ENCODE assay signal across 8 mouse cellular contexts in genomic region chr12:116405836-116406155, GRCm38 (mm10). TPM values are rescaled to one million over a fixed set of nuclear protein-coding genes. Genes with fewer than 3 reads are reported as not detected.
A peak's percentile ranks its signal among the peaks of the same experiment; 100 is the strongest.
DNase-seq lines count a peak whose midpoint lies in the region; ATAC-seq lines count a peak whose summit lies in the region.

No protein-coding gene starts in this region.

- ATAC-seq in neural tube, embryonic 11.5 days (ENCODE audit: insufficient read depth, low FRiP score, low TSS enrichment) = no peak
- ATAC-seq in heart, embryonic 16.5 days (replicated peaks; ENCODE audit: extremely low read depth, insufficient read depth, low FRiP score) = no peak
- ATAC-seq in megakaryocyte, adult 5-6 weeks (ENCODE audit: poor library complexity, severe bottlenecking) = peak; percentile 13

- H3K27ac ChIP-seq in neural tube, embryonic 11.5 days (ENCODE audit: low read depth, low read length) = no peak overlapping the region
- H3K27ac ChIP-seq in heart, embryonic 16.5 days (ENCODE audit: low read length) = peak overlapping the region; percentile 25; the same call in 1 of the 2 replicates

- no peaks in the 10 kb centered on the region for H3K27me3 ChIP-seq in neural tube, embryonic 11.5 days (ENCODE audit: control insufficient read depth, insufficient read depth, low read length)
- no peaks in the 10 kb centered on the region for H3K27me3 ChIP-seq in heart, embryonic 16.5 days (ENCODE audit: control insufficient read depth, insufficient read depth, low read length)

- peaks cover 4% of the 10 kb centered on the region for H3K4me1 ChIP-seq in neural tube, embryonic 11.5 days (ENCODE audit: control insufficient read depth, insufficient read depth, low read length)
- H3K4me1 ChIP-seq in heart, embryonic 16.5 days (ENCODE audit: control insufficient read depth, insufficient read depth, low read length) = peaks cover 8% of the 10 kb centered on the region

- peak overlapping the region; percentile 85 for H3K4me2 ChIP-seq in neural tube, embryonic 11.5 days (ENCODE audit: low read depth)
- H3K4me2 ChIP-seq in heart, embryonic 16.5 days (ENCODE audit: low read depth, low read length) = peak overlapping the region; percentile 98

- peak overlapping the region; percentile 74 for H3K9ac ChIP-seq in neural tube, embryonic 11.5 days (ENCODE audit: low read length)
- peak overlapping the region; percentile 81 for H3K9ac ChIP-seq in heart, embryonic 16.5 days (ENCODE audit: low read length)

- peak; percentile 36 for DNase-seq in neural tube, embryonic 11.5 days (ENCODE audit: low spot score)
- no peak for DNase-seq in neural tube, embryonic 10.5 days (ENCODE audit: extremely low spot score, low spot score)
- peak; percentile 37 for DNase-seq in c-Kit-positive CD71-positive TER-119-negative erythroid progenitor cells, embryonic 14.5 days (ENCODE audit: low read depth)
- no peak for DNase-seq in thymus, postnatal 25 days
- no peak for DNase-seq in adrenal gland, postnatal 10 days
- DNase-seq in urinary bladder, adult 2 months (ENCODE audit: low spot score) = no peak

- H3K9me3 ChIP-seq in neural tube, embryonic 11.5 days (ENCODE audit: control insufficient read depth, low read length) = peaks cover 5% of the 10 kb centered on the region
- H3K9me3 ChIP-seq in heart, embryonic 16.5 days (replicated peaks; ENCODE audit: control insufficient read depth, low read length) = peaks cover 12% of the 10 kb centered on the region; the same call in 1 of the 2 replicates

- 14% methylated on average over 8 of the region's 8 CpGs for WGBS in neural tube, embryonic 11.5 days
- 7% methylated on average over 8 of the region's 8 CpGs for WGBS in heart, embryonic 16.5 days

- H3K36me3 ChIP-seq in neural tube, embryonic 11.5 days (ENCODE audit: control insufficient read depth, insufficient read depth, low read length) = peaks cover 4% of the 10 kb centered on the region
- H3K36me3 ChIP-seq in heart, embryonic 16.5 days (ENCODE audit: control insufficient read depth, insufficient read depth) = peaks cover 18% of the 10 kb centered on the region

- peak overlapping the region; percentile 76 for H3K4me3 ChIP-seq in neural tube, embryonic 11.5 days (ENCODE audit: low read depth, low read length)
- peak overlapping the region; percentile 73 for H3K4me3 ChIP-seq in heart, embryonic 16.5 days (ENCODE audit: low read length)

RNA-seq across cellular contexts. Expression of gene Ncapg2, which starts 0.6 kb away (rescaled TPM):
- 38.0 and 41.3 TPM in 2 replicates for polyA plus RNA-seq in neural tube, embryonic 11.5 days (2014; fragmentation: Nextera tagmentation; extraction: Ambion mirVana)
- polyA plus RNA-seq in heart, embryonic 16.5 days (2015; fragmentation: Nextera tagmentation; extraction: Ambion mirVana) = 22.8 and 25.8 TPM in 2 replicates
- total RNA-seq in megakaryocyte, adult 5-6 weeks (2015) = 67.6 and 80.3 TPM in 2 replicates
- 102 and 135 TPM in 2 replicates for total RNA-seq in megakaryocyte, adult 5-6 weeks (2017)
- total RNA-seq in adrenal gland, postnatal 10 days (2021) = 10 to 100 TPM; 22.1 to 23.0 TPM
- polyA plus RNA-seq in urinary bladder, adult 2 months (2012; rRNA removed) = 3.1 and 3.2 TPM in 2 replicates

Comparison
In these comparisons a context has a peak if more than half of its experiments do, and no peak if none do; other contexts are left out.
1. DNase-seq: peak in neural tube, embryonic 11.5 days (single experiment) and c-Kit-positive CD71-positive TER-119-negative erythroid progenitor cells, embryonic 14.5 days (single experiment); none in neural tube, embryonic 10.5 days (single experiment), thymus, postnatal 25 days (single experiment), adrenal gland, postnatal 10 days (single experiment) and urinary bladder, adult 2 months (single experiment).